Mouse (Mus musculus) neural tube, embryonic 13.5 days (tissue): ENCODE measurements around the gene Olfr872. TPM values are rescaled to one million over a fixed set of nuclear protein-coding genes. Genes with fewer than 3 reads are reported as not detected.
"Not testable (repeated sequence)": the region's sequence is repeated elsewhere in the genome, so short reads cannot be mapped to it uniquely, and the experiment has no call there.

ENCODE experiments used
- ATAC-seq: fragments of 200-750 bp; cut with Nextera tagmentation; 2 replicates; pipeline ENCODE4 v1.8.0; 2017; ENCODE audit warnings: low read depth, mild to moderate bottlenecking, moderate TSS enrichment, moderate library complexity
- H3K27ac ChIP-seq: fragments of 300-500 bp; sonication (generic); replicated peaks from 2 replicates; pipeline ENCODE4 v1.5.1; 2015; ENCODE audit warnings: moderate library complexity, mild to moderate bottlenecking, inconsistent platforms
- H3K27me3 ChIP-seq: fragments of 300-500 bp; sonication (generic); 2 replicates; pipeline ENCODE4 v1.6.1; 2015; ENCODE audit warnings: mild to moderate bottlenecking, inconsistent platforms
- H3K36me3 ChIP-seq: fragments of 300-500 bp; sonication (generic); 2 replicates; pipeline ENCODE4 v1.6.1; 2015; ENCODE audit warnings: mild to moderate bottlenecking, inconsistent platforms
- H3K4me1 ChIP-seq: fragments of 300-500 bp; sonication (generic); replicated peaks from 2 replicates; pipeline ENCODE4 v1.6.1; 2015; ENCODE audit warnings: inconsistent platforms
- H3K4me2 ChIP-seq: fragments of 300-500 bp; sonication (generic); 2 replicates; pipeline ENCODE4 v1.6.1; 2015; ENCODE audit warnings: inconsistent platforms, mild to moderate bottlenecking, moderate library complexity
- H3K4me3 ChIP-seq: fragments of 300-500 bp; sonication (generic); 2 replicates; pipeline ENCODE4 v1.5.1; 2015; ENCODE audit warnings: mild to moderate bottlenecking, inconsistent platforms
- H3K9ac ChIP-seq: fragments of 300-500 bp; sonication (generic); 2 replicates; pipeline ENCODE4 v1.6.1; 2015; ENCODE audit warnings: moderate library complexity, mild to moderate bottlenecking, inconsistent platforms
- H3K9me3 ChIP-seq: fragments of 300-500 bp; sonication (generic); 2 replicates; pipeline ENCODE4 v1.6.1; 2016; ENCODE audit warnings: inconsistent platforms
- WGBS: fragments of 180-500 bp; shearing (Covaris S2); methylation state at CpG from one replicate; pipeline ENCODE4 v1.1.7; 2015; 5-methylcytosine and 5-hydroxymethylcytosine counted together
- polyA plus RNA-seq: library from polyadenylated mRNA; unstranded; fragments of >200 nt; fragmentation: Nextera tagmentation; extraction: Ambion mirVana; gene quantifications from 2 replicates; pipeline ENCODE4 v1.2.1, GENCODE M21; 2015

Olfr872 gene
- polyA plus RNA-seq, result not detected in 2 replicates

GRCm38 (mm10) chr9:20236819-20237218, at the start of gene Olfr872:
TSS of gene Olfr872 (plus strand) at chr9:20237119.
- Histone ChIP-seq H3K4me1 (no peaks in the 10 kb centered on the region), H3K4me2 (no peak within 1 kb of the TSS), H3K27me3 (no peaks in the 10 kb centered on the region), H3K9ac (no peak within 1 kb of the TSS), H3K36me3 (no peaks in the 10 kb centered on the region), H3K9me3 (no peaks in the 10 kb centered on the region), H3K27ac (no peak within 1 kb of the TSS), H3K4me3 (no peak within 1 kb of the TSS)
- no peak for ATAC-seq

- WGBS, result 64% methylated on average over 1 of the region's 1 CpGs
- no peaks in the 10 kb centered on the region for H3K4me1 ChIP-seq
These were observed 34.8 kb upstream of the Olfr872 start for GRCm38 (mm10) chr9:20202131-20202530.

GRCm38 (mm10) chr9:20203413-20203984, 33.4 kb upstream of the Olfr872 start:
- H3K27me3 ChIP-seq, H3K9ac ChIP-seq, H3K36me3 ChIP-seq, H3K27ac ChIP-seq, H3K9me3 ChIP-seq, H3K4me1 ChIP-seq, ATAC-seq, H3K4me2 ChIP-seq, H3K4me3 ChIP-seq: not testable (repeated sequence)
- 91% methylated on average over 7 of the region's 7 CpGs for WGBS

More at GRCm38 (mm10) chr9:20202131-20202530, 34.8 kb upstream of the Olfr872 start:
- Histone ChIP-seq H3K27ac (no peak overlapping the region), H3K27me3 (no peaks in the 10 kb centered on the region), H3K9ac (no peak overlapping the region), H3K9me3 (peaks cover 9% of the 10 kb centered on the region; the same call in 1 of the 2 replicates), H3K4me2 (no peak overlapping the region), H3K36me3 (no peaks in the 10 kb centered on the region), H3K4me3 (no peak overlapping the region)
- no peak for ATAC-seq

- WGBS, result 57% methylated on average over 1 of the region's 1 CpGs
These were observed 26.1 kb upstream of the Olfr872 start for GRCm38 (mm10) chr9:20210812-20211211.

GRCm38 (mm10) chr9:20211477-20211876, 25.4 kb upstream of the Olfr872 start:
- Histone ChIP-seq H3K4me2 (no peak overlapping the region), H3K9ac (no peak overlapping the region), H3K36me3 (no peaks in the 10 kb centered on the region), H3K4me1 (no peaks in the 10 kb centered on the region), H3K27ac (no peak overlapping the region), H3K9me3 (peaks cover 6% of the 10 kb centered on the region; the same call in 1 of the 2 replicates), H3K27me3 (no peaks in the 10 kb centered on the region), H3K4me3 (no peak overlapping the region)
- WGBS, result 78% methylated on average over 2 of the region's 2 CpGs
- ATAC-seq, result no peak

More at GRCm38 (mm10) chr9:20210812-20211211, 26.1 kb upstream of the Olfr872 start:
- Histone ChIP-seq H3K27me3 (no peaks in the 10 kb centered on the region), H3K4me2 (no peak overlapping the region), H3K36me3 (no peaks in the 10 kb centered on the region), H3K9me3 (peaks cover 6% of the 10 kb centered on the region; the same call in 1 of the 2 replicates), H3K27ac (no peak overlapping the region), H3K9ac (no peak overlapping the region), H3K4me1 (no peaks in the 10 kb centered on the region), H3K4me3 (no peak overlapping the region)
- no peak for ATAC-seq

GRCm38 (mm10) chr9:20211907-20212306, 25.0 kb upstream of the Olfr872 start, which contains the start of gene Olfr871:
TSS of gene Olfr871 (plus strand) at chr9:20212207.
- Histone ChIP-seq H3K27ac (no peak within 1 kb of the TSS), H3K4me1 (no peaks in the 10 kb centered on the region), H3K9ac (no peak within 1 kb of the TSS), H3K4me3 (no peak within 1 kb of the TSS), H3K36me3 (no peaks in the 10 kb centered on the region), H3K9me3 (peaks cover 6% of the 10 kb centered on the region; the same call in 1 of the 2 replicates), H3K4me2 (no peak within 1 kb of the TSS), H3K27me3 (no peaks in the 10 kb centered on the region)
- no peak for ATAC-seq

- WGBS, result 76% methylated on average over 2 of the region's 2 CpGs
- no peak overlapping the region for H3K4me2 ChIP-seq
- no peak for ATAC-seq
These were observed 459 bp downstream of the Olfr872 start for GRCm38 (mm10) chr9:20237378-20237777.

GRCm38 (mm10) chr9:20282051-20282450, 45.1 kb downstream of the Olfr872 start, which contains the start of gene Olfr39:
TSS of gene Olfr39 (plus strand) at chr9:20282351.
- H3K9me3 ChIP-seq, result no peaks in the 10 kb centered on the region
- WGBS, result 82% methylated on average over 1 of the region's 1 CpGs
- no peaks in the 10 kb centered on the region for H3K27me3 ChIP-seq
- no peak within 1 kb of the TSS for H3K4me2 ChIP-seq
- no peak within 1 kb of the TSS for H3K9ac ChIP-seq
- no peak for ATAC-seq
- H3K4me1 ChIP-seq, result no peaks in the 10 kb centered on the region
- H3K4me3 ChIP-seq, result no peak within 1 kb of the TSS
- no peaks in the 10 kb centered on the region for H3K36me3 ChIP-seq
- no peak within 1 kb of the TSS for H3K27ac ChIP-seq

More at GRCm38 (mm10) chr9:20237378-20237777, 459 bp downstream of the Olfr872 start:
- H3K27ac ChIP-seq, result no peak overlapping the region
- no peak overlapping the region for H3K9ac ChIP-seq
- H3K4me3 ChIP-seq, result no peak overlapping the region
- H3K27me3 ChIP-seq, result no peaks in the 10 kb centered on the region
- H3K36me3 ChIP-seq, result no peaks in the 10 kb centered on the region
- no peaks in the 10 kb centered on the region for H3K4me1 ChIP-seq
- H3K9me3 ChIP-seq, result no peaks in the 10 kb centered on the region

GRCm38 (mm10) chr9:20295562-20295961, 58.6 kb downstream of the Olfr872 start:
- 84% methylated on average over 5 of the region's 5 CpGs for WGBS
- not testable (repeated sequence) for H3K27me3 ChIP-seq, H3K9ac ChIP-seq, H3K36me3 ChIP-seq, H3K4me2 ChIP-seq, H3K27ac ChIP-seq, ATAC-seq, H3K4me3 ChIP-seq, H3K4me1 ChIP-seq, H3K9me3 ChIP-seq

GRCm38 (mm10) chr9:20298232-20298631, 61.3 kb downstream of the Olfr872 start, which contains the start of gene Olfr873:
TSS of gene Olfr873 (plus strand) at chr9:20298532.
- no peak for ATAC-seq
- no peak within 1 kb of the TSS for H3K9ac ChIP-seq
- no peak within 1 kb of the TSS for H3K27ac ChIP-seq
- no peak within 1 kb of the TSS for H3K4me3 ChIP-seq
- no peaks in the 10 kb centered on the region for H3K27me3 ChIP-seq
- no peaks in the 10 kb centered on the region for H3K4me1 ChIP-seq
- no peaks in the 10 kb centered on the region for H3K36me3 ChIP-seq
- 95% methylated on average over 1 of the region's 1 CpGs for WGBS
- H3K4me2 ChIP-seq, result no peak within 1 kb of the TSS
- H3K9me3 ChIP-seq, result peaks cover 6% of the 10 kb centered on the region; the same call in 1 of the 2 replicates
